Mouse (Mus musculus) limb, embryonic 12.5 days (tissue): Measurements from ENCODE around the gene Sstr5. TPM values are rescaled to one million over a fixed set of nuclear protein-coding genes. Genes with fewer than 3 reads are reported as not detected.

Experiments used
- ATAC-seq: fragments of 200-750 bp; cut with Nextera tagmentation; 2 replicates; pipeline ENCODE4 v1.8.0; 2017; ENCODE audit warnings: low read depth, moderate TSS enrichment; ENCODE audit not compliant: insufficient number of reproducible peaks, insufficient read depth, low FRiP score, low TSS enrichment
- H3K27ac ChIP-seq: fragments of 300-500 bp; sonication (generic); 2 replicates; pipeline ENCODE4 v1.5.1; 2016; ENCODE audit warnings: mild to moderate bottlenecking, moderate library complexity
- H3K27me3 ChIP-seq: fragments of 300-500 bp; sonication (generic); 2 replicates; pipeline ENCODE4 v1.6.1; 2016; ENCODE audit warnings: mild to moderate bottlenecking, moderate library complexity
- H3K36me3 ChIP-seq: fragments of 300-500 bp; sonication (generic); 2 replicates; pipeline ENCODE4 v1.6.1; 2016; ENCODE audit warnings: mild to moderate bottlenecking, moderate library complexity
- H3K4me1 ChIP-seq: fragments of 300-500 bp; sonication (generic); replicated peaks from 2 replicates; pipeline ENCODE4 v1.6.1; 2016
- H3K4me2 ChIP-seq: fragments of 300-500 bp; sonication (generic); 2 replicates; pipeline ENCODE4 v1.6.1; 2016; ENCODE audit warnings: mild to moderate bottlenecking, moderate library complexity
- H3K4me3 ChIP-seq: fragments of 300-500 bp; sonication (generic); replicated peaks from 2 replicates; pipeline ENCODE4 v1.5.1; 2016; ENCODE audit warnings: mild to moderate bottlenecking
- H3K9ac ChIP-seq: fragments of 300-500 bp; sonication (generic); replicated peaks from 2 replicates; pipeline ENCODE4 v1.6.1; 2016; ENCODE audit warnings: mild to moderate bottlenecking, moderate library complexity
- H3K9me3 ChIP-seq: fragments of 300-500 bp; sonication (generic); 2 replicates; pipeline ENCODE4 v1.6.1; 2016; ENCODE audit warnings: mild to moderate bottlenecking, moderate library complexity
- WGBS: fragments of 180-500 bp; shearing (Covaris S2); methylation state at CpG from one replicate; pipeline ENCODE4 v1.1.7; 2016; 5-methylcytosine and 5-hydroxymethylcytosine counted together
- polyA plus RNA-seq: library from polyadenylated mRNA; unstranded; fragments of >200 nt; fragmentation: Nextera tagmentation; extraction: Ambion mirVana; gene quantifications from 2 replicates; pipeline ENCODE4 v1.2.1, GENCODE M21; 2016

Gene Sstr5
- polyA plus RNA-seq, 1 experiment from 2014 or later: 0.24 TPM

- H3K27ac ChIP-seq: no peak overlapping the region
- no peaks in the 10 kb centered on the region for H3K9me3 ChIP-seq
- H3K4me2 ChIP-seq: no peak overlapping the region
- no peaks in the 10 kb centered on the region for H3K36me3 ChIP-seq
- H3K4me1 ChIP-seq: peaks cover 16% of the 10 kb centered on the region
- H3K4me3 ChIP-seq: no peak overlapping the region
- no peak for ATAC-seq
- no peak overlapping the region for H3K9ac ChIP-seq
- H3K27me3 ChIP-seq: peaks cover 13% of the 10 kb centered on the region; the same call in 1 of the 2 replicates
- 75% methylated on average over 5 of the region's 5 CpGs for WGBS
Observed at GRCm38 (mm10) chr17:25452246-25452965, 44.7 kb downstream of the Sstr5 start.

- H3K4me2 ChIP-seq: no peak overlapping the region
- H3K4me3 ChIP-seq: no peak overlapping the region
- WGBS: 58% methylated on average over 4 of the region's 4 CpGs
- peaks cover 16% of the 10 kb centered on the region; the same call in 1 of the 2 replicates for H3K27me3 ChIP-seq
- H3K27ac ChIP-seq: no peak overlapping the region
- no peaks in the 10 kb centered on the region for H3K36me3 ChIP-seq
- H3K9me3 ChIP-seq: no peaks in the 10 kb centered on the region
- no peak overlapping the region for H3K9ac ChIP-seq
- H3K4me1 ChIP-seq: peaks cover 17% of the 10 kb centered on the region
- ATAC-seq: no peak
Observed at GRCm38 (mm10) chr17:25450329-25450728, 46.8 kb downstream of the Sstr5 start.

- no peaks in the 10 kb centered on the region for H3K36me3 ChIP-seq
- H3K9ac ChIP-seq: no peak overlapping the region
- no peaks in the 10 kb centered on the region for H3K9me3 ChIP-seq
- WGBS: 77% methylated on average over 12 of the region's 12 CpGs
- H3K4me3 ChIP-seq: no peak overlapping the region
- no peak overlapping the region for H3K4me2 ChIP-seq
- ATAC-seq: no peak
- H3K27ac ChIP-seq: no peak overlapping the region
- H3K4me1 ChIP-seq: peaks cover 24% of the 10 kb centered on the region
- H3K27me3 ChIP-seq: peaks cover 19% of the 10 kb centered on the region; the same call in 1 of the 2 replicates
Observed at GRCm38 (mm10) chr17:25447865-25448264, 49.2 kb downstream of the Sstr5 start.

- Histone ChIP-seq H3K4me1 (peaks cover 27% of the 10 kb centered on the region), H3K4me3 (no peak overlapping the region), H3K36me3 (no peaks in the 10 kb centered on the region), H3K9me3 (no peaks in the 10 kb centered on the region), H3K4me2 (no peak overlapping the region), H3K9ac (no peak overlapping the region), H3K27me3 (peaks cover 19% of the 10 kb centered on the region; the same call in 1 of the 2 replicates), H3K27ac (no peak overlapping the region)
- ATAC-seq: no peak
- WGBS: 79% methylated on average over 3 of the region's 3 CpGs
Observed at GRCm38 (mm10) chr17:25445841-25446240, 51.2 kb downstream of the Sstr5 start.

- no peak overlapping the region for H3K9ac ChIP-seq
- no peak overlapping the region for H3K4me3 ChIP-seq
- H3K9me3 ChIP-seq: no peaks in the 10 kb centered on the region
- no peak overlapping the region for H3K4me2 ChIP-seq
- no peak for ATAC-seq
- WGBS: 58% methylated on average over 4 of the region's 4 CpGs
- peaks cover 19% of the 10 kb centered on the region; the same call in 1 of the 2 replicates for H3K27me3 ChIP-seq
- H3K4me1 ChIP-seq: peaks cover 33% of the 10 kb centered on the region
- no peak overlapping the region for H3K27ac ChIP-seq
- H3K36me3 ChIP-seq: no peaks in the 10 kb centered on the region
Observed at GRCm38 (mm10) chr17:25445074-25445473, 52.0 kb downstream of the Sstr5 start.

GRCm38 (mm10) chr17:25442889-25443288 is 54.2 kb downstream of the Sstr5 start:
- peaks cover 24% of the 10 kb centered on the region for H3K4me1 ChIP-seq
- H3K27me3 ChIP-seq: peaks cover 11% of the 10 kb centered on the region; the same call in 1 of the 2 replicates
- H3K36me3 ChIP-seq: no peaks in the 10 kb centered on the region
- 62% methylated on average over 3 of the region's 3 CpGs for WGBS
- H3K27ac ChIP-seq: no peak overlapping the region
- no peak overlapping the region for H3K4me3 ChIP-seq
- no peak overlapping the region for H3K9ac ChIP-seq
- H3K9me3 ChIP-seq: no peaks in the 10 kb centered on the region
- H3K4me2 ChIP-seq: no peak overlapping the region
- ATAC-seq: no peak

- Histone ChIP-seq H3K9me3 (no peaks in the 10 kb centered on the region), H3K36me3 (no peaks in the 10 kb centered on the region), H3K9ac (no peak overlapping the region), H3K4me1 (peaks cover 24% of the 10 kb centered on the region), H3K27me3 (0 out of 2 replicates have a peak, but pooled peaks cover 3% of the 10 kb centered on the region), H3K4me3 (no peak overlapping the region), H3K4me2 (no peak overlapping the region), H3K27ac (no peak overlapping the region)
- ATAC-seq: no peak
- WGBS: 83% methylated on average over 6 of the region's 6 CpGs
Observed at GRCm38 (mm10) chr17:25441417-25441816, 55.7 kb downstream of the Sstr5 start.

Other genes starting within 250 kb of the Sstr5 start
- 1.6 and 2.5 TPM in 2 replicates for gene Baiap3, start 240.9 kb downstream of the Sstr5 start, polyA plus RNA-seq
- 811 and 887 TPM in 2 replicates for gene Ube2i, start 222.7 kb downstream of the Sstr5 start, polyA plus RNA-seq
- not detected in 2 replicates for gene Prss34, start 198.9 kb downstream of the Sstr5 start, polyA plus RNA-seq
- not detected in 2 replicates for gene Prss28, start 188.6 kb downstream of the Sstr5 start, polyA plus RNA-seq
- not detected in 2 replicates for gene Prss29, start 178.6 kb downstream of the Sstr5 start, polyA plus RNA-seq
- gene Tpsab1, start 151.7 kb downstream of the Sstr5 start, polyA plus RNA-seq: not detected in 2 replicates
- gene Tpsb2, start 131.0 kb downstream of the Sstr5 start, polyA plus RNA-seq: not detected in 2 replicates
- 0.70 TPM in 1 of 2 replicates, not detected in the other for gene Tpsg1, start 128.0 kb downstream of the Sstr5 start, polyA plus RNA-seq
- gene Cacna1h, start 63.5 kb downstream of the Sstr5 start, polyA plus RNA-seq: 10.1 and 11.6 TPM in 2 replicates
- not detected in 2 replicates for gene Tekt4, start 42.7 kb downstream of the Sstr5 start, polyA plus RNA-seq
- gene Sox8, start 73.4 kb upstream of the Sstr5 start, polyA plus RNA-seq: 10.1 and 11.1 TPM in 2 replicates
- gene Lmf1, start 81.8 kb upstream of the Sstr5 start, polyA plus RNA-seq: 27.9 and 28.9 TPM in 2 replicates
- 0.74 and 1.3 TPM in 2 replicates for gene Gng13, start 219.9 kb upstream of the Sstr5 start, polyA plus RNA-seq
- 48.3 and 49.5 TPM in 2 replicates for gene Chtf18, start 230.1 kb upstream of the Sstr5 start, polyA plus RNA-seq
- 21.6 and 22.4 TPM in 2 replicates for gene Rpusd1, start 230.4 kb upstream of the Sstr5 start, polyA plus RNA-seq
- not detected in 2 replicates for gene Mslnl, start 238.8 kb upstream of the Sstr5 start, polyA plus RNA-seq